Mouse (Mus musculus): ENCODE measurements around the gene Dnajc10. TPM values are rescaled to one million over a fixed set of nuclear protein-coding genes. Genes with fewer than 3 reads are reported as not detected.

Gene Dnajc10
- 60.7 and 62.5 TPM in 2 replicates for polyA plus RNA-seq (2014; fragmentation: Nextera tagmentation; extraction: Ambion mirVana)

DNA sequence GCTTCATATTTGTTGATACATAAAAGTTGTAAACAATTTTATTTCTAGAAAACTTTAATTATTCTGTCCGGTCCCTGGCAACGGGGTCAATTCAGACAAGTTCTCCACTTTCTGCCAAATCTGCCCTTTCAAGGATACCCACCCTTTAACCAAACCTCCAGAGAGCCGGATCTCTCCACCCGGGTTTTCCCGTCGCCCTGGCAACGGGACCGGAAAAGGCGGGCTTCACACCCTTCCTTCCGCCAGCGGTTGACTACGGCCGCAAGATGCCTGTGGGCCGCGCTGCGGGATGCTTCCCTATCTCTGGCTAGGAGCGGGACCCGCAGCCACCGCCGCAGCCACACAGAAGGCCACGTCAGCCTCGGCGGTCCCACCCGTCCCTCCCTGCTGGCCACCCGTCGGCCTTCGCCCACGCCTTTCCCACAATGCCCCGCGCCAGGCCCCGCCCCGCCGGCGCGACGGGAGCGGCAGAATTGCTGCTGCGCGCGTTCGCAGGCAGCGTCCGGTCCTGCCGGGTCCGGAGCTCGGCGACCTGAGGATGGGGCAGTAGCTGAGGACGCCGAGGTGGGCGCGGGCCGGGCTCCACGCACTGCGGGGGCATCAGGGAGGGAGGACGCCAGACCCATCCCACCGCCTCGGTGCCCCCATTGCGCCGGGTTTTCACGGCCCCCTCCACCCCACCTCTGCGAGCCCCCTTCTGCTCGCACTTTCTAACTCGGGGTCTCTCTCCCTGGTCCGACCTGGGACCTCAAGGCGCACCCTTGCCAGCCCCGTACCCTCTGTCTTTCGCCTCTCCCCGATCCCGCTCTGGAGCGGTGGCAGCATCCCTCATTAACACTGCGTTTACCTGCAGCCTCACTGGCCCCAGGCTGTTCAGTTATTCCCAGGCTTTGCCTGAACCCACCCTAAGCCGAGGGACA lies at the start of gene Dnajc10:
Gene Dnajc10 (plus strand): TSS at position 225 of the 920 bp plus-strand sequence.
- H3K4me3 ChIP-seq (ENCODE audit: low read depth, low read length), result peak within 1 kb of the TSS; percentile 73
- H3K9me3 ChIP-seq (replicated peaks; ENCODE audit: control insufficient read depth, low read length), result no peaks in the 10 kb centered on the region
- peak within 1 kb of the TSS; percentile 75 for H3K4me2 ChIP-seq (ENCODE audit: low read length)
- peak; percentile 97 for ATAC-seq
- peak; percentile 93 for DNase-seq (ENCODE audit: low spot score)
- H3K36me3 ChIP-seq (ENCODE audit: control insufficient read depth, insufficient read depth, low read length), result peaks cover 14% of the 10 kb centered on the region; the same call in 1 of the 2 replicates
- no peaks in the 10 kb centered on the region; the same call in 1 of the 2 replicates for H3K4me1 ChIP-seq (ENCODE audit: control insufficient read depth, insufficient read depth, low read length)
- H3K27ac ChIP-seq (ENCODE audit: low read depth, low read length), result peak within 1 kb of the TSS; percentile 97
- peak within 1 kb of the TSS; percentile 95 for H3K9ac ChIP-seq (ENCODE audit: low read length)
- H3K27me3 ChIP-seq (replicated peaks; ENCODE audit: control insufficient read depth, insufficient read depth, low read length), result no peaks in the 10 kb centered on the region
- WGBS, result under 1% methylated on average over 71 of the region's 72 CpGs

DNA sequence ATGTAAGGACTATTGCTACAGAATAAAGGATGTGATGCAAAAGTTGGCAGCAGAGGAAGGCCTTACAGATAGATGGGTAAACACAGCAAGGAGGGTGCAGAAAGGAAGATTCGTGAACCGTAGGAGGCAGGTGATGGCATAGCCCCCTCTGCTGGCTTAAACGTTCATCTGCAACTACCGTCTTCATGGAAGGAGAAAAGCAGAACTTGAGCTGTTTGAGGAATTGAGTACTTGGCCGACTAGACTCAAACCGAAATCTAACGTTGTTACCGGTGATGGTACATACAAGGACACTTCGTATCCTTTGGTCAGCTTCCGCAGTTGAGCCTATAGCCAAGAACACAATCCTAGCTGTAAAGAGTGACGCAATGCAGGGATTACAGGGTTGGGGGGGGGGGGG lies 48.4 kb upstream of the Dnajc10 start:
- Histone ChIP-seq H3K27ac (ENCODE audit: low read depth, low read length) (no peak overlapping the region), H3K36me3 (ENCODE audit: control insufficient read depth, insufficient read depth, low read length) (no peaks in the 10 kb centered on the region), H3K9me3 (replicated peaks; ENCODE audit: control insufficient read depth, low read length) (no peaks in the 10 kb centered on the region), H3K9ac (ENCODE audit: low read length) (no peak overlapping the region), H3K4me1 (ENCODE audit: control insufficient read depth, insufficient read depth, low read length) (no peaks in the 10 kb centered on the region), H3K4me3 (ENCODE audit: low read depth, low read length) (no peak overlapping the region), H3K4me2 (ENCODE audit: low read length) (peak overlapping the region; percentile 10; the same call in 1 of the 2 replicates), H3K27me3 (replicated peaks; ENCODE audit: control insufficient read depth, insufficient read depth, low read length) (no peaks in the 10 kb centered on the region)
- peak; percentile 78 for DNase-seq (ENCODE audit: low spot score)
- ATAC-seq, result peak; percentile 63
- 15% methylated on average over 11 of the region's 11 CpGs for WGBS

GRCm38 (mm10) chr2:80268053-80268452 lies 47.2 kb upstream of the Dnajc10 start:
- no peak overlapping the region for H3K4me3 ChIP-seq (ENCODE audit: low read depth, low read length)
- no peaks in the 10 kb centered on the region for H3K9me3 ChIP-seq (replicated peaks; ENCODE audit: control insufficient read depth, low read length)
- H3K4me2 ChIP-seq (ENCODE audit: low read length), result no peak overlapping the region
- no peak overlapping the region for H3K27ac ChIP-seq (ENCODE audit: low read depth, low read length)
- H3K4me1 ChIP-seq (ENCODE audit: control insufficient read depth, insufficient read depth, low read length), result no peaks in the 10 kb centered on the region
- no peaks in the 10 kb centered on the region for H3K36me3 ChIP-seq (ENCODE audit: control insufficient read depth, insufficient read depth, low read length)
- 57% methylated on average over 4 of the region's 4 CpGs for WGBS
- ATAC-seq (peak; percentile 58; the same call in 1 of the 2 replicates), DNase-seq (ENCODE audit: low spot score) (peak; percentile 85)
- H3K9ac ChIP-seq (ENCODE audit: low read length), result no peak overlapping the region
- H3K27me3 ChIP-seq (replicated peaks; ENCODE audit: control insufficient read depth, insufficient read depth, low read length), result no peaks in the 10 kb centered on the region

- no peaks in the 10 kb centered on the region for H3K36me3 ChIP-seq (ENCODE audit: control insufficient read depth, insufficient read depth, low read length)
- WGBS, result 74% methylated on average over 1 of the region's 1 CpGs
- H3K4me2 ChIP-seq (ENCODE audit: low read length), result no peak overlapping the region
- H3K27ac ChIP-seq (ENCODE audit: low read depth, low read length), result no peak overlapping the region
- no peak overlapping the region for H3K4me3 ChIP-seq (ENCODE audit: low read depth, low read length)
- no peaks in the 10 kb centered on the region for H3K4me1 ChIP-seq (ENCODE audit: control insufficient read depth, insufficient read depth, low read length)
- H3K9me3 ChIP-seq (replicated peaks; ENCODE audit: control insufficient read depth, low read length), result no peaks in the 10 kb centered on the region
- no peaks in the 10 kb centered on the region for H3K27me3 ChIP-seq (replicated peaks; ENCODE audit: control insufficient read depth, insufficient read depth, low read length)
- ATAC-seq (no peak), DNase-seq (ENCODE audit: low spot score) (no peak)
- no peak overlapping the region for H3K9ac ChIP-seq (ENCODE audit: low read length)
Measured at GRCm38 (mm10) chr2:80271431-80271830, 43.8 kb upstream of the Dnajc10 start.

DNA sequence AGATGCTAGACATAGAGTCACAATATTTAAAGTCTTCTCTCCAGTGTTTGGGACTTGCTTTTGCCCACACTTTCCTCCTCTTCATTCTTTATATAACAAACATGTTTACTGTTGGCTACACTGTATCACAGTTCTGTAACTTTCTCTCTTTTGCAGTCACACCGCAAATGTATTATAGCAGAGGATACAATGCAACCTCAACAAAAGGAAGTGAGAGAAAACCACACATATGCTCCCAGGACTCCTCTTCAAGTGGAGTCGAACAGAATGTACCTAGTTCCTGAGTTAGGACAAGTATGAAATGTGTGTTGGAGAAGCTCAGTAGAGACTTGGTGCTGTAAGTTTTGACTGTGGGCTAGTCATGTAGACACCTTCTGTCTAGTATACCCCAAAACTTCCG lies 42.2 kb upstream of the Dnajc10 start:
- no peak for ATAC-seq
- no peak overlapping the region for H3K27ac ChIP-seq (ENCODE audit: low read depth, low read length)
- no peaks in the 10 kb centered on the region for H3K27me3 ChIP-seq (replicated peaks; ENCODE audit: control insufficient read depth, insufficient read depth, low read length)
- WGBS, result 88% methylated on average over 3 of the region's 3 CpGs
- H3K36me3 ChIP-seq (ENCODE audit: control insufficient read depth, insufficient read depth, low read length), result no peaks in the 10 kb centered on the region
- DNase-seq (ENCODE audit: low spot score), result no peak
- H3K9me3 ChIP-seq (replicated peaks; ENCODE audit: control insufficient read depth, low read length), result no peaks in the 10 kb centered on the region
- no peaks in the 10 kb centered on the region for H3K4me1 ChIP-seq (ENCODE audit: control insufficient read depth, insufficient read depth, low read length)
- no peak overlapping the region for H3K4me2 ChIP-seq (ENCODE audit: low read length)
- no peak overlapping the region for H3K9ac ChIP-seq (ENCODE audit: low read length)
- H3K4me3 ChIP-seq (ENCODE audit: low read depth, low read length), result no peak overlapping the region

DNA sequence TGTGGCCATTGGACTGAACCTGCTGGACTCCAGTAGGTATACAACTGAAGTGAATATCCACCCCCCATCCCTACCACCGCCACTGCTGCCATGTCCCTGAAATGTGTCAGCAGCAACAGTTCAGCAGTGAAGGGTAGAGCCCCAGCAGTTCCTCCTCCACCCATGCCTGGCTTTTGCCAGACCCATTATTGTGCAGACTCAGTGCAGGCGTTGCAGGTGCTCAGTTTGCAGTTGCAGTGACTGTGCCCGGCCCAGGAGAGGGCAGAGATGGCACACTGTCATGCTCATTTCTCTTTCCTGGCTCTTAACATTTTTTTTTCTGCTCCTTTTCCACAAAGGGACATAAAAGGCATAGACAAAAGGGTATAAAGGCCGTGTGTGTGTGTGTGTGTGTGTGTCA lies 41.5 kb upstream of the Dnajc10 start:
- no peak overlapping the region for H3K4me2 ChIP-seq (ENCODE audit: low read length)
- DNase-seq (ENCODE audit: low spot score) (no peak), ATAC-seq (no peak)
- H3K4me1 ChIP-seq (ENCODE audit: control insufficient read depth, insufficient read depth, low read length), result no peaks in the 10 kb centered on the region
- no peak overlapping the region for H3K4me3 ChIP-seq (ENCODE audit: low read depth, low read length)
- no peaks in the 10 kb centered on the region for H3K9me3 ChIP-seq (replicated peaks; ENCODE audit: control insufficient read depth, low read length)
- H3K27ac ChIP-seq (ENCODE audit: low read depth, low read length), result no peak overlapping the region
- 78% methylated on average over 4 of the region's 4 CpGs for WGBS
- H3K27me3 ChIP-seq (replicated peaks; ENCODE audit: control insufficient read depth, insufficient read depth, low read length), result no peaks in the 10 kb centered on the region
- H3K36me3 ChIP-seq (ENCODE audit: control insufficient read depth, insufficient read depth, low read length), result no peaks in the 10 kb centered on the region
- H3K9ac ChIP-seq (ENCODE audit: low read length), result no peak overlapping the region

DNA sequence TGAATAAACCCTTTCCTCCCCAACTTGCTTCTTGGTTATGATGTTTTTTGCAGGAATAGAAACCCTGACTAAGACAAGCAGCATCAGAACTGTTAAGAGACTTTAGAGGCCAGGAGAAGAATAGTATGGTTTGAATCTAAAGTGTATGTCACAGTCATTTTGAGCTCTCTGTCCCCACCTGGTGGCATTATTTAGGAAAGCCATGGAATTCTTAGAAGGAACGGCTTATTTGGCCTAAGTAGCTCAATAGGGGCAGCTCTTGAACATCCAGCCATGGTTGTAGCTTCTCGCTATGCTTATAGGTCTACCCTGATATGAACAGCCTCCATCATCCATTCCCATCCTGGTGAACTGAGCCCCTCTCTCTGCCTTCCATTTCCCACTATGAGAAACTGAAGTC lies 40.1 kb upstream of the Dnajc10 start:
- Histone ChIP-seq H3K4me2 (ENCODE audit: low read length) (no peak overlapping the region), H3K27ac (ENCODE audit: low read depth, low read length) (no peak overlapping the region), H3K4me3 (ENCODE audit: low read depth, low read length) (no peak overlapping the region), H3K4me1 (ENCODE audit: control insufficient read depth, insufficient read depth, low read length) (no peaks in the 10 kb centered on the region), H3K9me3 (replicated peaks; ENCODE audit: control insufficient read depth, low read length) (no peaks in the 10 kb centered on the region), H3K36me3 (ENCODE audit: control insufficient read depth, insufficient read depth, low read length) (no peaks in the 10 kb centered on the region), H3K9ac (ENCODE audit: low read length) (no peak overlapping the region), H3K27me3 (replicated peaks; ENCODE audit: control insufficient read depth, insufficient read depth, low read length) (no peaks in the 10 kb centered on the region)
- DNase-seq (ENCODE audit: low spot score) (peak; percentile 65), ATAC-seq (0 out of 2 replicates have a peak, but pooled peaks have one; percentile 34)
- 47% methylated on average over 2 of the region's 2 CpGs for WGBS

DNA sequence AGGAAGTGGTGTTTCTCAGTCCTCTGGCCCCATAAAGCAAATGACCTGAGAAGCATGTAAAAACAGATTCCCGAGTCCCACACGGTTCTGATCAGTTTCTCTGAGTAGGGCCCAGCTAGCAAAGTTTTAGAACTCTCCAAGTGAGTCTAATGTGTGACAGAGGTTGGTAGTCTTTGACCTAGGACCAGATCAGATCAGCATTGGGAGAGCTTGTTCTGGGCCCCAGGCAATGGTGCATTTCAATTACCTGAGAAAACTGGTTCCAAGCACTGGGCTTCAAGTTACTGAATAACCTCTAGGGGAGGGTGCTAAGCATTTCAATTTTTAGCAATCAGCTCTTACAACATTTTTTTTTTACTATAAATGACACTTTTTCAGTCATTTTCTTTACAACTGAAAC lies 33.1 kb upstream of the Dnajc10 start:
- no peak for ATAC-seq
- H3K4me2 ChIP-seq (ENCODE audit: low read length), result no peak overlapping the region
- H3K9me3 ChIP-seq (replicated peaks; ENCODE audit: control insufficient read depth, low read length), result peaks cover 3% of the 10 kb centered on the region; the same call in 1 of the 2 replicates
- no peak overlapping the region for H3K9ac ChIP-seq (ENCODE audit: low read length)
- no peak for DNase-seq (ENCODE audit: low spot score)
- H3K4me1 ChIP-seq (ENCODE audit: control insufficient read depth, insufficient read depth, low read length), result no peaks in the 10 kb centered on the region
- WGBS, result 91% methylated on average over 2 of the region's 2 CpGs
- H3K27me3 ChIP-seq (replicated peaks; ENCODE audit: control insufficient read depth, insufficient read depth, low read length), result no peaks in the 10 kb centered on the region
- no peaks in the 10 kb centered on the region for H3K36me3 ChIP-seq (ENCODE audit: control insufficient read depth, insufficient read depth, low read length)
- H3K4me3 ChIP-seq (ENCODE audit: low read depth, low read length), result no peak overlapping the region
- no peak overlapping the region for H3K27ac ChIP-seq (ENCODE audit: low read depth, low read length)

GRCm38 (mm10) chr2:80286397-80286796 lies 28.9 kb upstream of the Dnajc10 start:
- ATAC-seq (peak; percentile 73), DNase-seq (ENCODE audit: low spot score) (peak; percentile 64)
- Histone ChIP-seq H3K4me3 (ENCODE audit: low read depth, low read length) (no peak overlapping the region), H3K9ac (ENCODE audit: low read length) (no peak overlapping the region), H3K27me3 (replicated peaks; ENCODE audit: control insufficient read depth, insufficient read depth, low read length) (no peaks in the 10 kb centered on the region), H3K4me2 (ENCODE audit: low read length) (no peak overlapping the region), H3K9me3 (replicated peaks; ENCODE audit: control insufficient read depth, low read length) (peaks cover 3% of the 10 kb centered on the region; the same call in 1 of the 2 replicates), H3K4me1 (ENCODE audit: control insufficient read depth, insufficient read depth, low read length) (no peaks in the 10 kb centered on the region), H3K36me3 (ENCODE audit: control insufficient read depth, insufficient read depth, low read length) (no peaks in the 10 kb centered on the region), H3K27ac (ENCODE audit: low read depth, low read length) (no peak overlapping the region)
- WGBS, result 49% methylated on average over 4 of the region's 4 CpGs
